Mouse (Mus musculus) kidney, embryonic 14.5 days (tissue): ENCODE measurements at regions not wholly inside any gene's neighbourhood (a gene's known extent, or its start where the extent isn't known, plus 50 kb on each side); places are given as distances from the start of the nearest gene placed in this dataset.

Experiments used
- ATAC-seq: fragments of 200-750 bp; cut with Nextera tagmentation; 2 replicates; pipeline ENCODE4 v1.8.0; 2017; ENCODE audit warnings: moderate number of reproducible peaks, mild to moderate bottlenecking, moderate TSS enrichment, moderate library complexity; ENCODE audit not compliant: low FRiP score, low TSS enrichment
- H3K27ac ChIP-seq: fragments of 300-500 bp; sonication (generic); 2 replicates; pipeline ENCODE4 v1.5.1; 2014; ENCODE audit warnings: low read depth, mild to moderate bottlenecking, low read length, moderate library complexity, mixed read lengths
- H3K27me3 ChIP-seq: fragments of 300-500 bp; sonication (generic); 2 replicates; pipeline ENCODE4 v1.6.1; 2014; ENCODE audit warnings: mild to moderate bottlenecking, low read length; ENCODE audit not compliant: control insufficient read depth, insufficient read depth
- H3K36me3 ChIP-seq: fragments of 300-500 bp; sonication (generic); 2 replicates; pipeline ENCODE4 v1.6.1; 2014; ENCODE audit warnings: low read length, mixed read lengths; ENCODE audit not compliant: control insufficient read depth, insufficient read depth
- H3K4me1 ChIP-seq: fragments of 300-500 bp; sonication (generic); 2 replicates; pipeline ENCODE4 v1.6.1; 2014; ENCODE audit warnings: low read length, mixed read lengths; ENCODE audit not compliant: control insufficient read depth, insufficient read depth
- H3K4me2 ChIP-seq: fragments of 300-500 bp; sonication (generic); replicated peaks from 2 replicates; pipeline ENCODE4 v1.6.1; 2014; ENCODE audit warnings: low read depth, mild to moderate bottlenecking, low read length
- H3K4me3 ChIP-seq: fragments of 300-500 bp; sonication (generic); 2 replicates; pipeline ENCODE4 v1.5.1; 2014; ENCODE audit warnings: mild to moderate bottlenecking, low read length
- H3K9ac ChIP-seq: fragments of 300-500 bp; sonication (generic); 2 replicates; pipeline ENCODE4 v1.6.1; 2014; ENCODE audit warnings: low read depth, mild to moderate bottlenecking, low read length, moderate library complexity
- H3K9me3 ChIP-seq: fragments of 300-500 bp; sonication (generic); 2 replicates; pipeline ENCODE4 v1.6.1; 2016; ENCODE audit warnings: low read length; ENCODE audit not compliant: control insufficient read depth
- WGBS: fragments of 180-500 bp; shearing (Covaris S2); extraction: QIAGEN DNeasy Blood & Tissue Kit; methylation state at CpG from one replicate; pipeline ENCODE4 v1.1.7; 2014; 5-methylcytosine and 5-hydroxymethylcytosine counted together

- no peak for ATAC-seq
- 70% methylated on average over 1 of the region's 1 CpGs for WGBS
These were observed 100.0 kb downstream of the Wdr20rt start for GRCm38 (mm10) chr12:65325347-65325746.

GRCm38 (mm10) chr12:65328532-65328931, 103.2 kb downstream of the Wdr20rt start:
- Histone ChIP-seq H3K36me3 (no peaks in the 10 kb centered on the region), H3K27me3 (no peaks in the 10 kb centered on the region), H3K4me3 (no peak overlapping the region), H3K4me1 (no peaks in the 10 kb centered on the region), H3K9me3 (no peaks in the 10 kb centered on the region), H3K9ac (no peak overlapping the region), H3K27ac (no peak overlapping the region), H3K4me2 (no peak overlapping the region)
- no peak for ATAC-seq
- 82% methylated on average over 5 of the region's 5 CpGs for WGBS

More at GRCm38 (mm10) chr12:65325347-65325746, 100.0 kb downstream of the Wdr20rt start:
- Histone ChIP-seq H3K27me3 (no peaks in the 10 kb centered on the region), H3K9ac (no peak overlapping the region), H3K9me3 (no peaks in the 10 kb centered on the region), H3K4me3 (no peak overlapping the region), H3K4me2 (no peak overlapping the region), H3K27ac (no peak overlapping the region), H3K36me3 (no peaks in the 10 kb centered on the region), H3K4me1 (no peaks in the 10 kb centered on the region)

- Histone ChIP-seq H3K36me3 (no peaks in the 10 kb centered on the region), H3K9ac (no peak overlapping the region), H3K27ac (no peak overlapping the region), H3K4me3 (no peak overlapping the region), H3K9me3 (no peaks in the 10 kb centered on the region), H3K27me3 (no peaks in the 10 kb centered on the region), H3K4me2 (no peak overlapping the region), H3K4me1 (no peaks in the 10 kb centered on the region)
- ATAC-seq: no peak
These were observed 104.4 kb downstream of the Wdr20rt start for GRCm38 (mm10) chr12:65329678-65330077.

GRCm38 (mm10) chr12:65340009-65340408, 114.7 kb downstream of the Wdr20rt start:
- Histone ChIP-seq H3K27me3 (no peaks in the 10 kb centered on the region), H3K27ac (no peak overlapping the region), H3K9ac (no peak overlapping the region), H3K4me3 (no peak overlapping the region), H3K4me2 (no peak overlapping the region), H3K36me3 (no peaks in the 10 kb centered on the region), H3K9me3 (no peaks in the 10 kb centered on the region), H3K4me1 (no peaks in the 10 kb centered on the region)
- ATAC-seq: no peak
- 66% methylated on average over 2 of the region's 2 CpGs for WGBS

GRCm38 (mm10) chr12:65347251-65347650, 121.9 kb downstream of the Wdr20rt start:
- Histone ChIP-seq H3K27me3 (no peaks in the 10 kb centered on the region), H3K9ac (no peak overlapping the region), H3K9me3 (no peaks in the 10 kb centered on the region), H3K27ac (no peak overlapping the region), H3K4me2 (no peak overlapping the region), H3K36me3 (no peaks in the 10 kb centered on the region), H3K4me1 (no peaks in the 10 kb centered on the region), H3K4me3 (no peak overlapping the region)
- WGBS: 34% methylated on average over 1 of the region's 1 CpGs
- ATAC-seq: no peak

- Histone ChIP-seq H3K27ac (no peak overlapping the region), H3K4me3 (no peak overlapping the region), H3K36me3 (no peaks in the 10 kb centered on the region), H3K27me3 (no peaks in the 10 kb centered on the region), H3K4me2 (no peak overlapping the region), H3K9ac (no peak overlapping the region), H3K4me1 (no peaks in the 10 kb centered on the region), H3K9me3 (no peaks in the 10 kb centered on the region)
- 80% methylated on average over 4 of the region's 4 CpGs for WGBS
- no peak for ATAC-seq
These were observed 124.2 kb downstream of the Wdr20rt start for GRCm38 (mm10) chr12:65349535-65349934.

GRCm38 (mm10) chr12:65364179-65364578, 138.9 kb downstream of the Wdr20rt start:
- H3K36me3 ChIP-seq: no peaks in the 10 kb centered on the region
- no peaks in the 10 kb centered on the region for H3K4me1 ChIP-seq
- H3K9me3 ChIP-seq: no peaks in the 10 kb centered on the region
- H3K4me3 ChIP-seq: no peak overlapping the region
- ATAC-seq: no peak
- no peaks in the 10 kb centered on the region for H3K27me3 ChIP-seq
- no peak overlapping the region for H3K27ac ChIP-seq
- WGBS: 65% methylated on average over 4 of the region's 4 CpGs
- H3K4me2 ChIP-seq: no peak overlapping the region
- H3K9ac ChIP-seq: no peak overlapping the region

GRCm38 (mm10) chr12:65367334-65367733, 142.0 kb downstream of the Wdr20rt start:
- no peak overlapping the region for H3K4me2 ChIP-seq
- no peak for ATAC-seq
- H3K4me3 ChIP-seq: no peak overlapping the region
- no peaks in the 10 kb centered on the region for H3K9me3 ChIP-seq
- no peaks in the 10 kb centered on the region for H3K36me3 ChIP-seq
- H3K4me1 ChIP-seq: no peaks in the 10 kb centered on the region
- no peak overlapping the region for H3K9ac ChIP-seq
- no peaks in the 10 kb centered on the region for H3K27me3 ChIP-seq
- 49% methylated on average over 4 of the region's 4 CpGs for WGBS
- no peak overlapping the region for H3K27ac ChIP-seq

- no peak overlapping the region for H3K9ac ChIP-seq
- no peak overlapping the region for H3K27ac ChIP-seq
- no peaks in the 10 kb centered on the region for H3K36me3 ChIP-seq
- no peaks in the 10 kb centered on the region for H3K4me1 ChIP-seq
- H3K27me3 ChIP-seq: no peaks in the 10 kb centered on the region
- no peak for ATAC-seq
- WGBS: 61% methylated on average over 1 of the region's 1 CpGs
- no peak overlapping the region for H3K4me3 ChIP-seq
- H3K4me2 ChIP-seq: no peak overlapping the region
- no peaks in the 10 kb centered on the region for H3K9me3 ChIP-seq
These were observed 142.6 kb downstream of the Wdr20rt start for GRCm38 (mm10) chr12:65367866-65368419.
